Mouse (Mus musculus): ENCODE measurements around the gene Otud7a.
A peak's percentile ranks its signal among the peaks of the same experiment; 100 is the strongest.

Otud7a gene

GRCm38 (mm10) chr7:63768398-63769029 is 324.0 kb downstream of the Otud7a start:
- peak in 1 of 2 experiments; percentile 75 for DNase-seq (ENCODE audit: low spot score in 2 of 2)

- no peak for DNase-seq (ENCODE audit: low spot score in 2 of 2)
Measured at GRCm38 (mm10) chr7:63773268-63773667, 328.7 kb downstream of the Otud7a start.

- peak in 1 of 2 experiments; percentile 25 for DNase-seq (ENCODE audit: low spot score in 2 of 2)
Measured at GRCm38 (mm10) chr7:63774291-63774690, 329.7 kb downstream of the Otud7a start.

- no peak for DNase-seq (ENCODE audit: low spot score in 2 of 2)
Measured at GRCm38 (mm10) chr7:63777328-63777727, 332.8 kb downstream of the Otud7a start.

- DNase-seq (ENCODE audit: low spot score in 2 of 2) = no peak
Measured at GRCm38 (mm10) chr7:63780821-63781220, 336.3 kb downstream of the Otud7a start.

GRCm38 (mm10) chr7:63789743-63790142 is 345.2 kb downstream of the Otud7a start:
- no peak for DNase-seq (ENCODE audit: low spot score in 2 of 2)

- DNase-seq (ENCODE audit: low spot score in 2 of 2) = peak; percentile 44 to 50
Measured at GRCm38 (mm10) chr7:63796001-63796632, 351.6 kb downstream of the Otud7a start.

GRCm38 (mm10) chr7:63798446-63798845 is 353.9 kb downstream of the Otud7a start:
- no peak for DNase-seq (ENCODE audit: low spot score in 2 of 2)

- DNase-seq (ENCODE audit: low spot score in 2 of 2) = no peak
Measured at GRCm38 (mm10) chr7:63799304-63799703, 354.8 kb downstream of the Otud7a start.

- DNase-seq (ENCODE audit: low spot score in 2 of 2) = no peak
Measured at GRCm38 (mm10) chr7:63802751-63803150, 358.2 kb downstream of the Otud7a start.
